Mouse (Mus musculus) ES-E14 (cell line): Measurements from ENCODE around the gene Tmem102. TPM values are rescaled to one million over a fixed set of nuclear protein-coding genes. Genes with fewer than 3 reads are reported as not detected.

Source experiments
- DNase-seq: peaks from one replicate; pipeline ENCODE4 v3.0.0-alpha.2; 2013; ENCODE audit warnings: low read depth, low spot score
- H3K27ac ChIP-seq: 2 replicates; pipeline ENCODE4 v1.5.1; 2012; ENCODE audit warnings: low read depth, mild to moderate bottlenecking, low read length, moderate library complexity, mixed read lengths; ENCODE audit not compliant: poor library complexity, insufficient read depth, severe bottlenecking
- H3K36me3 ChIP-seq: 2 replicates; pipeline ENCODE4 v1.6.1; 2012; ENCODE audit warnings: mild to moderate bottlenecking, low read length, moderate library complexity, mixed read lengths; ENCODE audit not compliant: control insufficient read depth, poor library complexity, insufficient read depth, severe bottlenecking
- H3K4me1 ChIP-seq, 2 experiments: fragments of 150-350 bp in 1 of 2; sonication (generic) in 1 of 2; 2 replicates each; pipeline ENCODE4 v1.6.1; 2012; ENCODE audit warnings: low read length in 2 of 2, mild to moderate bottlenecking in 1 of 2, mixed read lengths in 1 of 2; ENCODE audit not compliant: control insufficient read depth in 2 of 2, insufficient read depth in 2 of 2, poor library complexity in 1 of 2
- H3K4me3 ChIP-seq, 2 experiments: fragments of 150-350 bp in 1 of 2; sonication (generic) in 1 of 2; 2 replicates each; pipeline ENCODE4 v1.5.1; 2012; ENCODE audit warnings: low read length in 2 of 2, low read depth in 1 of 2, mild to moderate bottlenecking in 1 of 2, mixed read lengths in 1 of 2; ENCODE audit not compliant: insufficient read depth in 1 of 2, poor library complexity in 1 of 2, severe bottlenecking in 1 of 2
- H3K9ac ChIP-seq: 2 replicates; pipeline ENCODE4 v1.6.1; 2012; ENCODE audit warnings: low read depth, mild to moderate bottlenecking, low read length, mixed read lengths; ENCODE audit not compliant: poor library complexity, insufficient read depth, severe bottlenecking
- H3K9me3 ChIP-seq: fragments of 150-350 bp; sonication (generic); 2 replicates; pipeline ENCODE4 v1.6.1; 2012; ENCODE audit warnings: low read depth, mild to moderate bottlenecking, low read length; ENCODE audit not compliant: control insufficient read depth, insufficient read depth
- CHD2 ChIP-seq: IDR thresholded peaks from 2 replicates; pipeline ENCODE4 v1.6.1; 2014; ENCODE audit warnings: mild to moderate bottlenecking, low read depth, low read length, inconsistent platforms
- HCFC1 ChIP-seq: IDR thresholded peaks from 2 replicates; pipeline ENCODE4 v1.6.1; 2012; ENCODE audit warnings: low read length, inconsistent platforms, borderline replicate concordance; ENCODE audit not compliant: insufficient read depth
- MAFK ChIP-seq: IDR thresholded peaks from 2 replicates; pipeline ENCODE4 v1.6.1; 2014; ENCODE audit warnings: mild to moderate bottlenecking, low read depth, low read length, inconsistent platforms; ENCODE audit not compliant: insufficient read depth
- ZC3H11A ChIP-seq: IDR thresholded peaks from 2 replicates; pipeline ENCODE4 v1.6.1; 2012; ENCODE audit warnings: low read depth, mild to moderate bottlenecking, inconsistent platforms, low read length, borderline replicate concordance
- ZNF384 ChIP-seq: IDR thresholded peaks from 2 replicates; pipeline ENCODE4 v1.6.1; 2012; ENCODE audit warnings: low read depth, low read length, inconsistent platforms
- in situ Hi-C, 2 experiments: fragments of 600-800 bp; cut with MboI; formaldehyde crosslinking; loops; one replicate each; pipeline ENCODE4 v1.15.1; 2025; ENCODE audit warnings: low sequenced_read_pairs in 2 of 2, inconsistent platforms in 1 of 2; ENCODE audit not compliant: unreplicated experiment in 2 of 2
- total RNA-seq: library from RNA; depleted of rRNA; stranded (reverse); fragments of 300-350 nt; gene quantifications from 2 replicates; pipeline ENCODE4 v1.2.3, GENCODE M21; 2012

The Tmem102 gene
- total RNA-seq, 1 experiment: 1.3 TPM

- H3K27ac ChIP-seq: peak within 1 kb of the TSS; percentile 54
- peaks cover 7% of the 10 kb centered on the region; the same call in 1 of the 2 replicates for H3K36me3 ChIP-seq
- H3K9ac ChIP-seq: peak within 1 kb of the TSS; percentile 82
- DNase-seq: peak; percentile 86
- H3K9me3 ChIP-seq: no peaks in the 10 kb centered on the region
- H3K4me1 ChIP-seq: peaks cover 0 to 6% of the 10 kb centered on the region in 2 experiments; a peak in 2 of 4 replicates
- no peak for TF ChIP-seq CHD2
- 0 out of 2 replicates have a peak, but pooled peaks have one; percentile 11 for TF ChIP-seq HCFC1
- TF ChIP-seq MAFK: peak; percentile 57; the same call in 1 of the 2 replicates
- peak within 1 kb of the TSS; percentile 74 to 86 for H3K4me3 ChIP-seq
- in situ Hi-C loops: no loop called here
Measured at GRCm38 (mm10) chr11:69846198-69846680, 40.8 kb upstream of the Tmem102 start, which contains the start of gene Plscr3. Plscr3 (plus strand) TSS chr11:69846376.

GRCm38 (mm10) chr11:69838714-69839104, 33.3 kb upstream of the Tmem102 start:
- Histone ChIP-seq H3K4me1 (peaks cover 0 to 1% of the 10 kb centered on the region in 2 experiments; a peak in 1 of 4 replicates), H3K36me3 (no peaks in the 10 kb centered on the region), H3K9me3 (no peaks in the 10 kb centered on the region), H3K27ac (peak overlapping the region; percentile 19), H3K9ac (peak overlapping the region; percentile 77), H3K4me3 (peak overlapping the region; percentile 71 to 100)
- in situ Hi-C loops: no loop called here
- TF ChIP-seq CHD2 (no peak), HCFC1 (no peak), MAFK (no peak), ZC3H11A (no peak), ZNF384 (no peak)
- no peak for DNase-seq

DNA sequence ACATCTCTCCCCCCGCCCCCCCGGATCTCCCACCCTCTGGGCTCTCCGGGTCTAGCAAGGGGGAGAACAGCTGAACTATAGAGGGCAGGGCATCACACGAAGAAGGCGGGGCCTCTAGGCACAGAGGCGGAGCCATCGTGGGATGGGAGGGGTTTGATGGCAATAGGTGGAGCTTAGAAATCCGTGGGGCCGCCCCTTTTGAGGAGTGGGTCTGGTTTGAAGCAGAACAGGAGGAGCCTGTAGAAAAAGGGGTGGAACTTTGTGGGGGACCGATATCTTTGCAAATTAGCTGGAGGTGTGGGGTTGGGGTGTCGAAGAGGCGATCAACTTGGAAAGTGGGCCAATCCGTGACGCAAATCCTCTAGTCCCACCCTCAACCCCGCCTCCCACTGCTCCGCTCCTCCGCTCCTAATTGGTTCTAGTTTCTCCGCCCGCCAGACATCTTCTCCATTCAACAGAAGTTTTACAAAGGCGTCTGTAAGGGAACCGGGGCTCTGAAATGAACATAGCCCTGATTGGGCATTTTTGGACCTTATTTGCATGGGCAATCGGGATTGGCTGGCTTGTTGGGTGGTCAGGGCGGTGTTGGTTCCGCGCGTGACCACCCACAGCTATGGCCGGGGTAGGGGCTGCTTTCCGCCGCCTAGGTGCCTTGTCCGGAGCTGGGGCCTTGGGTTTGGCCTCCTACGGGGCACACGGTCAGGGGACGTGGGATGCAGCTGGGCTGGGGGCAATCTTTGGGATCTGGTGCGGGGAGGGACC, 32.7 kb upstream of the Tmem102 start, which contains the start of gene Tmem256:
Tmem256 (plus strand) TSS at position 563 of the 762 bp plus-strand sequence.
- DNase-seq: peak; percentile 99
- TF ChIP-seq MAFK: 0 out of 2 replicates have a peak, but pooled peaks have one; percentile 37
- TF ChIP-seq ZC3H11A: no peak
- TF ChIP-seq ZNF384: no peak
- TF ChIP-seq HCFC1: no peak
- TF ChIP-seq CHD2: peak; percentile 85
- H3K36me3 ChIP-seq: no peaks in the 10 kb centered on the region
- H3K27ac ChIP-seq: peak within 1 kb of the TSS; percentile 19
- H3K9ac ChIP-seq: peak within 1 kb of the TSS; percentile 77
- H3K4me1 ChIP-seq: peaks cover 0 to 1% of the 10 kb centered on the region in 2 experiments; a peak in 1 of 4 replicates
- in situ Hi-C loops: no loop called here
- peak within 1 kb of the TSS; percentile 85 to 100 for H3K4me3 ChIP-seq
- no peaks in the 10 kb centered on the region for H3K9me3 ChIP-seq

DNA sequence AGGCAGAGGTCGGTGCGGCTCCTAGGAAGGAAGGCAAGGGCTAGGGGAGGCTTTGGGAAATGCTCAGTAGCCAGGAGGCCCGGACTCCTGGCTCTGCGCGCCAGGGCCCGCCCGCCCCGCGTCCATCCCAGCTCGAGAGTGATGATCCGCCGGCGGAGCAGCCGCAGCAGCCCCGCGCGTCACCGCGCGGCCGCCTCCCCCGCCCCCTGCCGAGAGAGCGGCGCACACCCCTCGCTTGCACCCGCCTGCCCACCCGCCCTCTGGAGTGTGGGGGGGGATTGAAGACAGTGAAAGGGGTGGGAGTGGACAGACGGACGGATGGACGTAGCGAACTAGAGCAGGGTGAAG, 32.2 kb upstream of the Tmem102 start, which contains the start of gene Nlgn2:
Nlgn2 (minus strand) TSS at position 181 of the 348 bp plus-strand sequence.
- peak within 1 kb of the TSS; percentile 77 for H3K9ac ChIP-seq
- H3K4me3 ChIP-seq: peak within 1 kb of the TSS; percentile 85 to 100
- TF ChIP-seq CHD2: no peak
- no peak for TF ChIP-seq MAFK
- TF ChIP-seq HCFC1: no peak
- TF ChIP-seq ZC3H11A: no peak
- no peak for TF ChIP-seq ZNF384
- H3K27ac ChIP-seq: peak within 1 kb of the TSS; percentile 19
- H3K36me3 ChIP-seq: no peaks in the 10 kb centered on the region
- H3K4me1 ChIP-seq: peaks cover 0 to 1% of the 10 kb centered on the region in 2 experiments; a peak in 1 of 4 replicates
- in situ Hi-C loops: no loop called here
- H3K9me3 ChIP-seq: no peaks in the 10 kb centered on the region
- no peak for DNase-seq
